Mouse (Mus musculus) neural tube, embryonic 13.5 days (tissue): ENCODE data around the gene Pold1. TPM values are rescaled to one million over a fixed set of nuclear protein-coding genes. Genes with fewer than 3 reads are reported as not detected.

Source experiments
- ATAC-seq: fragments of 200-750 bp; cut with Nextera tagmentation; 2 replicates; pipeline ENCODE4 v1.8.0; 2017; ENCODE audit warnings: low read depth, mild to moderate bottlenecking, moderate TSS enrichment, moderate library complexity
- H3K27ac ChIP-seq: fragments of 300-500 bp; sonication (generic); replicated peaks from 2 replicates; pipeline ENCODE4 v1.5.1; 2015; ENCODE audit warnings: moderate library complexity, mild to moderate bottlenecking, inconsistent platforms
- H3K27me3 ChIP-seq: fragments of 300-500 bp; sonication (generic); 2 replicates; pipeline ENCODE4 v1.6.1; 2015; ENCODE audit warnings: mild to moderate bottlenecking, inconsistent platforms
- H3K36me3 ChIP-seq: fragments of 300-500 bp; sonication (generic); 2 replicates; pipeline ENCODE4 v1.6.1; 2015; ENCODE audit warnings: mild to moderate bottlenecking, inconsistent platforms
- H3K4me1 ChIP-seq: fragments of 300-500 bp; sonication (generic); replicated peaks from 2 replicates; pipeline ENCODE4 v1.6.1; 2015; ENCODE audit warnings: inconsistent platforms
- H3K4me2 ChIP-seq: fragments of 300-500 bp; sonication (generic); 2 replicates; pipeline ENCODE4 v1.6.1; 2015; ENCODE audit warnings: inconsistent platforms, mild to moderate bottlenecking, moderate library complexity
- H3K4me3 ChIP-seq: fragments of 300-500 bp; sonication (generic); 2 replicates; pipeline ENCODE4 v1.5.1; 2015; ENCODE audit warnings: mild to moderate bottlenecking, inconsistent platforms
- H3K9ac ChIP-seq: fragments of 300-500 bp; sonication (generic); 2 replicates; pipeline ENCODE4 v1.6.1; 2015; ENCODE audit warnings: moderate library complexity, mild to moderate bottlenecking, inconsistent platforms
- H3K9me3 ChIP-seq: fragments of 300-500 bp; sonication (generic); 2 replicates; pipeline ENCODE4 v1.6.1; 2016; ENCODE audit warnings: inconsistent platforms
- WGBS: fragments of 180-500 bp; shearing (Covaris S2); methylation state at CpG from one replicate; pipeline ENCODE4 v1.1.7; 2015; 5-methylcytosine and 5-hydroxymethylcytosine counted together
- polyA plus RNA-seq: library from polyadenylated mRNA; unstranded; fragments of >200 nt; fragmentation: Nextera tagmentation; extraction: Ambion mirVana; gene quantifications from 2 replicates; pipeline ENCODE4 v1.2.1, GENCODE M21; 2015

Gene Pold1
- polyA plus RNA-seq, 1 experiment from 2014 or later = 22.5 TPM

GRCm38 (mm10) chr7:44529518-44529917 is 19.1 kb downstream of the Pold1 start:
- H3K4me2 ChIP-seq = no peak overlapping the region
- H3K9me3 ChIP-seq = no peaks in the 10 kb centered on the region
- H3K27me3 ChIP-seq = peaks cover 56% of the 10 kb centered on the region
- H3K4me1 ChIP-seq = peaks cover 12% of the 10 kb centered on the region
- WGBS = 68% methylated on average over 5 of the region's 5 CpGs
- no peak overlapping the region for H3K9ac ChIP-seq
- peaks cover 8% of the 10 kb centered on the region; the same call in 1 of the 2 replicates for H3K36me3 ChIP-seq
- no peak overlapping the region for H3K4me3 ChIP-seq
- H3K27ac ChIP-seq = no peak overlapping the region
- no peak for ATAC-seq

GRCm38 (mm10) chr7:44527483-44528398 is 20.9 kb downstream of the Pold1 start:
- WGBS = 5% methylated on average over 40 of the region's 40 CpGs
- no peak overlapping the region for H3K27ac ChIP-seq

GRCm38 (mm10) chr7:44526414-44527154 is 22.1 kb downstream of the Pold1 start:
- no peak for ATAC-seq
- WGBS = 90% methylated on average over 14 of the region's 14 CpGs
- H3K27ac ChIP-seq = no peak overlapping the region
- H3K4me3 ChIP-seq = no peak overlapping the region
- H3K36me3 ChIP-seq = no peaks in the 10 kb centered on the region
- H3K4me1 ChIP-seq = peaks cover 15% of the 10 kb centered on the region
- H3K9ac ChIP-seq = no peak overlapping the region
- peaks cover 86% of the 10 kb centered on the region for H3K27me3 ChIP-seq
- H3K9me3 ChIP-seq = no peaks in the 10 kb centered on the region
- no peak overlapping the region for H3K4me2 ChIP-seq

More at GRCm38 (mm10) chr7:44527483-44528398, 20.9 kb downstream of the Pold1 start:
- H3K27me3 ChIP-seq = peaks cover 74% of the 10 kb centered on the region
- no peaks in the 10 kb centered on the region for H3K36me3 ChIP-seq
- H3K9ac ChIP-seq = peak overlapping the region; percentile 58
- peaks cover 12% of the 10 kb centered on the region for H3K4me1 ChIP-seq
- peak; percentile 42; the same call in 1 of the 2 replicates for ATAC-seq
- H3K4me2 ChIP-seq = peak overlapping the region; percentile 61
- no peaks in the 10 kb centered on the region for H3K9me3 ChIP-seq
- H3K4me3 ChIP-seq = peak overlapping the region; percentile 32

GRCm38 (mm10) chr7:44525126-44525832 is 23.4 kb downstream of the Pold1 start:
- no peak overlapping the region for H3K4me3 ChIP-seq
- peak overlapping the region; percentile 30 for H3K4me2 ChIP-seq
- no peaks in the 10 kb centered on the region for H3K36me3 ChIP-seq
- peaks cover 17% of the 10 kb centered on the region for H3K4me1 ChIP-seq
- peak overlapping the region; percentile 53 for H3K9ac ChIP-seq
- 15% methylated on average over 22 of the region's 22 CpGs for WGBS
- no peaks in the 10 kb centered on the region for H3K9me3 ChIP-seq
- peaks cover 95% of the 10 kb centered on the region for H3K27me3 ChIP-seq
- ATAC-seq = no peak
- no peak overlapping the region for H3K27ac ChIP-seq

GRCm38 (mm10) chr7:44524502-44524901 is 24.1 kb downstream of the Pold1 start, which contains the start of gene Mybpc2:
TSS of gene Mybpc2 (minus strand) at chr7:44524656.
- WGBS = 37% methylated on average over 12 of the region's 12 CpGs
- no peak for ATAC-seq
- H3K36me3 ChIP-seq = no peaks in the 10 kb centered on the region
- H3K9ac ChIP-seq = peak within 1 kb of the TSS; percentile 53
- peaks cover 88% of the 10 kb centered on the region for H3K27me3 ChIP-seq
- no peak within 1 kb of the TSS for H3K4me3 ChIP-seq
- peak within 1 kb of the TSS; percentile 30 for H3K4me2 ChIP-seq
- H3K4me1 ChIP-seq = peaks cover 17% of the 10 kb centered on the region
- H3K9me3 ChIP-seq = no peaks in the 10 kb centered on the region
- no peak within 1 kb of the TSS for H3K27ac ChIP-seq

GRCm38 (mm10) chr7:44523056-44523455 is 25.6 kb downstream of the Pold1 start:
- Histone ChIP-seq H3K36me3 (no peaks in the 10 kb centered on the region), H3K27ac (no peak overlapping the region), H3K4me2 (no peak overlapping the region), H3K27me3 (peaks cover 74% of the 10 kb centered on the region), H3K4me1 (peaks cover 15% of the 10 kb centered on the region), H3K4me3 (no peak overlapping the region), H3K9me3 (no peaks in the 10 kb centered on the region), H3K9ac (no peak overlapping the region)
- 75% methylated on average over 2 of the region's 2 CpGs for WGBS
- ATAC-seq = no peak

GRCm38 (mm10) chr7:44521710-44522109 is 26.9 kb downstream of the Pold1 start:
- Histone ChIP-seq H3K4me2 (peak overlapping the region; percentile 21; the same call in 1 of the 2 replicates), H3K4me1 (peaks cover 10% of the 10 kb centered on the region), H3K9ac (peak overlapping the region; percentile 50; the same call in 1 of the 2 replicates), H3K4me3 (peak overlapping the region; percentile 11; the same call in 1 of the 2 replicates), H3K27me3 (peaks cover 70% of the 10 kb centered on the region), H3K27ac (no peak overlapping the region), H3K9me3 (no peaks in the 10 kb centered on the region), H3K36me3 (no peaks in the 10 kb centered on the region)
- ATAC-seq = 0 out of 2 replicates have a peak, but pooled peaks have one; percentile 44
- 3% methylated on average over 20 of the region's 20 CpGs for WGBS

- Histone ChIP-seq H3K9me3 (no peaks in the 10 kb centered on the region), H3K4me2 (no peak overlapping the region), H3K4me1 (peaks cover 10% of the 10 kb centered on the region), H3K27ac (no peak overlapping the region), H3K36me3 (no peaks in the 10 kb centered on the region), H3K9ac (no peak overlapping the region), H3K4me3 (no peak overlapping the region), H3K27me3 (peaks cover 63% of the 10 kb centered on the region)
- 66% methylated on average over 3 of the region's 3 CpGs for WGBS
- no peak for ATAC-seq
Observed at GRCm38 (mm10) chr7:44520990-44521389, 27.7 kb downstream of the Pold1 start.

- no peak overlapping the region for H3K27ac ChIP-seq
- no peak overlapping the region for H3K4me3 ChIP-seq
- no peak overlapping the region for H3K4me2 ChIP-seq
- H3K27me3 ChIP-seq = peaks cover 47% of the 10 kb centered on the region
- WGBS = 68% methylated on average over 9 of the region's 9 CpGs
- no peaks in the 10 kb centered on the region for H3K36me3 ChIP-seq
- no peak overlapping the region for H3K9ac ChIP-seq
- peaks cover 5% of the 10 kb centered on the region; the same call in 1 of the 2 replicates for H3K4me1 ChIP-seq
- H3K9me3 ChIP-seq = no peaks in the 10 kb centered on the region
- ATAC-seq = no peak
Observed at GRCm38 (mm10) chr7:44519240-44519913, 29.3 kb downstream of the Pold1 start.

- Histone ChIP-seq H3K4me2 (no peak overlapping the region), H3K4me3 (no peak overlapping the region), H3K4me1 (no peaks in the 10 kb centered on the region), H3K27ac (no peak overlapping the region), H3K27me3 (peaks cover 27% of the 10 kb centered on the region), H3K36me3 (no peaks in the 10 kb centered on the region), H3K9me3 (no peaks in the 10 kb centered on the region), H3K9ac (no peak overlapping the region)
- ATAC-seq = no peak
Observed at GRCm38 (mm10) chr7:44507491-44507890, 41.2 kb downstream of the Pold1 start.

GRCm38 (mm10) chr7:44501563-44502115 is 47.0 kb downstream of the Pold1 start:
- ATAC-seq = peak; percentile 37; the same call in 1 of the 2 replicates
- 32% methylated on average over 5 of the region's 5 CpGs for WGBS

More at GRCm38 (mm10) chr7:44501563-44502115, 47.0 kb downstream of the Pold1 start:
- Histone ChIP-seq H3K4me2 (no peak overlapping the region), H3K9me3 (no peaks in the 10 kb centered on the region), H3K36me3 (no peaks in the 10 kb centered on the region), H3K4me1 (peaks cover 11% of the 10 kb centered on the region), H3K4me3 (no peak overlapping the region), H3K27me3 (peaks cover 3% of the 10 kb centered on the region; the same call in 1 of the 2 replicates), H3K27ac (no peak overlapping the region), H3K9ac (no peak overlapping the region)
